Mouse (Mus musculus): Measurements from ENCODE around the gene Mei4.

DNA sequence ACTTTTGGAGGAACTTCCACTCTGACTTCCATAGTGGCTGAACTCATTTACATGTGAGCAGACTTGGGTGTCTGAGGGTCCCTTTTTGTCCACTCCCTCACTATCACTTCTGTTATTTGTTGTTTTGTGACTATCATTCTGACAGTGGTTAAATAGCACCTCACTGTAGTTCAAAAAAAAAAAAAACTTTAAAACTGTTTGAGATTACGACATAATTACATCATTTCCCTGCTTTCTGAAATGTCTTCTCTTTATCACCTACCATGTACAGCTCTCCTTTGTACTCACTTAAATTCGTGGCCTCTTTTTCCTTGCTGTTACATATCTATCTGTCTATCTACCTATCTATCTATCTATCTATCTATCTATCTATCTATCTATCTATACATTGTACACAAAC is 2.6 kb downstream of the Mei4 start:
- TF ChIP-seq CHD2 (IDR thresholded peaks at IDR 0.05; ENCODE audit: low read depth, low read length) (no peak), ZC3H11A (IDR thresholded peaks at IDR 0.05; ENCODE audit: borderline replicate concordance, low read depth, low read length) (no peak), MAFK (IDR thresholded peaks at IDR 0.05; ENCODE audit: insufficient read depth, low read depth, low read length) (no peak)
